Mouse (Mus musculus) spleen, adult 2 months (tissue): ENCODE measurements at regions not wholly inside any gene's neighbourhood (a gene's known extent, or its start where the extent isn't known, plus 50 kb on each side); places are given as distances from the start of the nearest gene placed in this dataset.

ENCODE experiments used
- DNase-seq, 2 experiments: peaks; one replicate each; pipeline versions ENCODE4 v3.0.0 to v3.0.0-alpha.2; 2012 to 2021; ENCODE audit warnings: low spot score in 2 of 2, low read depth in 1 of 2
- H3K27ac ChIP-seq: fragments of 200-500 bp; 2 replicates; pipeline ENCODE4 v1.5.1; 2012; ENCODE audit warnings: low read length, inconsistent platforms; ENCODE audit not compliant: insufficient read depth
- H3K27me3 ChIP-seq: fragments of 200-500 bp; 2 replicates; pipeline ENCODE4 v1.6.1; 2012; ENCODE audit warnings: mild to moderate bottlenecking, moderate library complexity, low read length, inconsistent platforms; ENCODE audit not compliant: control insufficient read depth, insufficient read depth
- H3K36me3 ChIP-seq: fragments of 200-500 bp; 2 replicates; pipeline ENCODE4 v1.6.1; 2012; ENCODE audit warnings: mild to moderate bottlenecking, low read length, inconsistent platforms; ENCODE audit not compliant: control insufficient read depth, insufficient read depth
- H3K4me1 ChIP-seq: fragments of 200-500 bp; 2 replicates; pipeline ENCODE4 v1.6.1; 2011; ENCODE audit warnings: inconsistent platforms; ENCODE audit not compliant: control insufficient read depth, insufficient read depth, insufficient read length
- H3K4me3 ChIP-seq: fragments of 200-500 bp; 2 replicates; pipeline ENCODE4 v1.5.1; 2011; ENCODE audit warnings: mild to moderate bottlenecking, inconsistent platforms; ENCODE audit not compliant: insufficient read depth, insufficient read length; ENCODE audit errors: extremely low read depth
- CTCF ChIP-seq: fragments of 200-500 bp; IDR thresholded peaks from 2 replicates; pipeline ENCODE4 v1.5.1; 2011; ENCODE audit warnings: mild to moderate bottlenecking, inconsistent platforms; ENCODE audit not compliant: insufficient read depth, insufficient read length, insufficient replicate concordance; ENCODE audit errors: extremely low read depth
- POLR2A ChIP-seq: fragments of 200-500 bp; IDR thresholded peaks from 2 replicates; pipeline ENCODE4 v1.6.1; 2011; ENCODE audit warnings: low read depth, low read length, inconsistent platforms
- WGBS: fragments of 180-500 bp; shearing (Covaris S2); methylation state at CpG from one replicate; pipeline ENCODE4 v1.1.7; 2018; 5-methylcytosine and 5-hydroxymethylcytosine counted together

DNA sequence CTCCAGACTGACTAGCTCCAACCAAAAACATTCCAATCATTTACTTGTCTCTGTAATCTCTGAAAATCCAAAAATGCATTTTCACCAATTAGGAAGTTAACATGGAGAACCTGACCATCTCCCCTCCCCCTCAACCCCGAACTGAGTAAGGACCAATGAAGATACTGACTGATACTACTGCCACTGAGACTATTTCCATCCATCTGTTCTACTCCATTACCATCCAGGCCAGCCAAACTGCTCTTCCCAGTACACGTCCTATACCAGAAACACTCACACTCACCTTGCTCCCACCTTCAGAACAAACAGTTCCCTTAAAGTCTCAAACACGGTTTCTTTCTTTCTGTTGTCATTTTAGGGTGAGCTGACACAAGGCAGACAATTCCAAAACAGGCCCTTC, 55.1 kb upstream of the Kcna3 start:
- Histone ChIP-seq H3K36me3 (no peaks in the 10 kb centered on the region), H3K4me3 (no peak overlapping the region), H3K27me3 (no peaks in the 10 kb centered on the region; the same call in 1 of the 2 replicates), H3K27ac (no peak overlapping the region), H3K4me1 (no peaks in the 10 kb centered on the region)
- no peak for DNase-seq
- 70% methylated on average over 3 of the region's 3 CpGs for WGBS
- no peak for TF ChIP-seq POLR2A
- no peak for TF ChIP-seq CTCF

DNA sequence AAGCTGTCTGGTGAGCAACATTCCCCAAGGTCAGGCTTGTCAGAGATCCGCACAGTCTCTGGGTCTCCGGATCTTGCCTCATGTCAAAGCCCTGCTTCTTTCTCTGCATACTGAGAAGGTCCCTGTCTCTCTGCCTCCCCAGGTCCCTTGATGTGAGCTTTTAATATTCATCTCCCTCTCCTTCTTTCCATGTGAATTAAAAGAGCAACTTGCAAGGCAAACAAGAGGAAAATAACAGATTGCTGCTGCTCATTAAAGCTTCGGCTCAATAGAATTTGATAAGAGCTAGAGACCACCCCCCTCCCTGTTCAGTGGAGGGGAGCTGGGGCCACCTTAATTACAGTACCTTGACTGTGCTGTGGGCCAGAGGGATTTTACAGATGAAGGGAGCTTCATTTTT, 54.6 kb upstream of the Kcna3 start:
- Histone ChIP-seq H3K4me1 (no peaks in the 10 kb centered on the region), H3K4me3 (no peak overlapping the region), H3K36me3 (no peaks in the 10 kb centered on the region), H3K27me3 (no peaks in the 10 kb centered on the region; the same call in 1 of the 2 replicates), H3K27ac (no peak overlapping the region)
- TF ChIP-seq POLR2A = no peak
- no peak for TF ChIP-seq CTCF
- no peak for DNase-seq
- WGBS = 85% methylated on average over 3 of the region's 3 CpGs

DNA sequence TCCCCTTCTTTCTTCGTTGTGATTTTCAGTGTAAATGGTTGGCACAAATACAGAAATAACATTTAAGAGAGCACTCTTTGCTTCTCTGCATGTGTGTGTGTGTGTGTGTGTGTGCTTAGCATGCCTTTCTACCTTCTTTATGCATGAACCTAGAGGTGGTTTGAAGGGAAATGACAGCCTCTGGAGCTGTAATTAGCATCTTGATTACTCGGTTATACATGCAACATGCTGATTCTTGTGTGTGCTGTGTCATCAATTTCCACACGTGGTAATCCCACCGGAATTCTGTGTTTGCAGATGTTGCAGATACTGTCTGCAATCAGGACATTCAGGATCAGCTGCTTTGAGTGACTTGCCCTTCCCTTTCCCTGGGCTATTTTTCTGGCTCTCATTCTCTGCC, 51.7 kb upstream of the Kcna3 start:
- DNase-seq = no peak
- Histone ChIP-seq H3K27me3 (no peaks in the 10 kb centered on the region), H3K27ac (no peak overlapping the region), H3K36me3 (no peaks in the 10 kb centered on the region), H3K4me1 (no peaks in the 10 kb centered on the region), H3K4me3 (no peak overlapping the region)
- TF ChIP-seq CTCF = no peak
- TF ChIP-seq POLR2A = no peak
- WGBS = 72% methylated on average over 4 of the region's 4 CpGs
